Mouse (Mus musculus): ENCODE data around the gene Ptcd2. TPM values are rescaled to one million over a fixed set of nuclear protein-coding genes. Genes with fewer than 3 reads are reported as not detected.

Gene Ptcd2
- polyA plus RNA-seq (2016; fragmentation: Nextera tagmentation; extraction: Ambion mirVana): 53.2 and 54.4 TPM in 2 replicates

GRCm38 (mm10) chr13:99344599-99345575, at the start of gene Ptcd2, which contains the start of gene Mrps27:
Gene Ptcd2 (minus strand): TSS chr13:99344705.
Gene Mrps27 (plus strand): TSS chr13:99344786.
- Histone ChIP-seq H3K27ac (replicated peaks) (peak within 1 kb of the TSS; percentile 95), H3K9me3 (replicated peaks) (no peaks in the 10 kb centered on the region), H3K27me3 (ENCODE audit: low read depth, poor library complexity, severe bottlenecking) (no peaks in the 10 kb centered on the region), H3K36me3 (peaks cover 61% of the 10 kb centered on the region), H3K4me1 (peaks cover 20% of the 10 kb centered on the region), H3K4me3 (peak within 1 kb of the TSS; percentile 90)
- WGBS: 3% methylated on average over 39 of the region's 39 CpGs
- peak; percentile 97 for DNase-seq (ENCODE audit: low spot score)

- Histone ChIP-seq H3K9me3 (replicated peaks) (no peaks in the 10 kb centered on the region), H3K4me1 (peaks cover 43% of the 10 kb centered on the region), H3K36me3 (peaks cover 7% of the 10 kb centered on the region), H3K27ac (replicated peaks) (no peak overlapping the region), H3K4me3 (no peak overlapping the region), H3K27me3 (ENCODE audit: low read depth, poor library complexity, severe bottlenecking) (no peaks in the 10 kb centered on the region)
- no peak for DNase-seq (ENCODE audit: low spot score)
- 86% methylated on average over 3 of the region's 3 CpGs for WGBS
These were observed 48.6 kb upstream of the Ptcd2 start for GRCm38 (mm10) chr13:99393128-99393527.

GRCm38 (mm10) chr13:99391417-99391816, 46.9 kb upstream of the Ptcd2 start:
- Histone ChIP-seq H3K27me3 (ENCODE audit: low read depth, poor library complexity, severe bottlenecking) (no peaks in the 10 kb centered on the region), H3K4me1 (peaks cover 28% of the 10 kb centered on the region), H3K27ac (replicated peaks) (peak overlapping the region; percentile 38; the same call in 1 of the 2 replicates), H3K36me3 (peaks cover 6% of the 10 kb centered on the region; the same call in 1 of the 2 replicates), H3K4me3 (no peak overlapping the region), H3K9me3 (replicated peaks) (no peaks in the 10 kb centered on the region)
- no peak for DNase-seq (ENCODE audit: low spot score)
- 85% methylated on average over 3 of the region's 3 CpGs for WGBS

GRCm38 (mm10) chr13:99387901-99388811, 43.7 kb upstream of the Ptcd2 start:
- Histone ChIP-seq H3K27me3 (ENCODE audit: low read depth, poor library complexity, severe bottlenecking) (no peaks in the 10 kb centered on the region), H3K27ac (replicated peaks) (0 out of 2 replicates have a peak overlapping the region, but pooled peaks have one; percentile 46), H3K4me1 (peaks cover 19% of the 10 kb centered on the region), H3K4me3 (no peak overlapping the region), H3K36me3 (peaks cover 6% of the 10 kb centered on the region; the same call in 1 of the 2 replicates), H3K9me3 (replicated peaks) (no peaks in the 10 kb centered on the region)
- no peak for DNase-seq (ENCODE audit: low spot score)
- 85% methylated on average over 7 of the region's 7 CpGs for WGBS

GRCm38 (mm10) chr13:99386341-99386740, 41.8 kb upstream of the Ptcd2 start:
- peaks cover 9% of the 10 kb centered on the region for H3K36me3 ChIP-seq
- DNase-seq (ENCODE audit: low spot score): no peak
- no peak overlapping the region for H3K4me3 ChIP-seq

GRCm38 (mm10) chr13:99385911-99386310, 41.4 kb upstream of the Ptcd2 start:
- no peaks in the 10 kb centered on the region for H3K9me3 ChIP-seq (replicated peaks)
- H3K27me3 ChIP-seq (ENCODE audit: low read depth, poor library complexity, severe bottlenecking): no peaks in the 10 kb centered on the region
- DNase-seq (ENCODE audit: low spot score): no peak
- H3K27ac ChIP-seq (replicated peaks): no peak overlapping the region
- H3K4me1 ChIP-seq: peaks cover 22% of the 10 kb centered on the region
- peaks cover 13% of the 10 kb centered on the region for H3K36me3 ChIP-seq
- H3K4me3 ChIP-seq: no peak overlapping the region
- WGBS: 97% methylated on average over 6 of the region's 6 CpGs

More at GRCm38 (mm10) chr13:99386341-99386740, 41.8 kb upstream of the Ptcd2 start:
- peaks cover 26% of the 10 kb centered on the region for H3K4me1 ChIP-seq
- 94% methylated on average over 7 of the region's 7 CpGs for WGBS
- H3K9me3 ChIP-seq (replicated peaks): no peaks in the 10 kb centered on the region
- no peaks in the 10 kb centered on the region for H3K27me3 ChIP-seq (ENCODE audit: low read depth, poor library complexity, severe bottlenecking)
- no peak overlapping the region for H3K27ac ChIP-seq (replicated peaks)

GRCm38 (mm10) chr13:99384555-99385203, 40.2 kb upstream of the Ptcd2 start:
- peaks cover 22% of the 10 kb centered on the region for H3K4me1 ChIP-seq
- H3K4me3 ChIP-seq: no peak overlapping the region
- no peaks in the 10 kb centered on the region for H3K9me3 ChIP-seq (replicated peaks)
- 49% methylated on average over 7 of the region's 7 CpGs for WGBS
- H3K27ac ChIP-seq (replicated peaks): 0 out of 2 replicates have a peak overlapping the region, but pooled peaks have one; percentile 7
- H3K27me3 ChIP-seq (ENCODE audit: low read depth, poor library complexity, severe bottlenecking): no peaks in the 10 kb centered on the region
- no peak for DNase-seq (ENCODE audit: low spot score)
- H3K36me3 ChIP-seq: peaks cover 13% of the 10 kb centered on the region; the same call in 1 of the 2 replicates

- Histone ChIP-seq H3K4me3 (no peak overlapping the region), H3K36me3 (peaks cover 24% of the 10 kb centered on the region), H3K9me3 (replicated peaks) (no peaks in the 10 kb centered on the region), H3K27me3 (ENCODE audit: low read depth, poor library complexity, severe bottlenecking) (no peaks in the 10 kb centered on the region), H3K4me1 (peaks cover 22% of the 10 kb centered on the region), H3K27ac (replicated peaks) (no peak overlapping the region)
- 66% methylated on average over 6 of the region's 6 CpGs for WGBS
- DNase-seq (ENCODE audit: low spot score): peak; percentile 17
These were observed 37.9 kb upstream of the Ptcd2 start for GRCm38 (mm10) chr13:99382373-99382772.

- Histone ChIP-seq H3K27ac (replicated peaks) (no peak overlapping the region), H3K36me3 (peaks cover 26% of the 10 kb centered on the region), H3K4me3 (no peak overlapping the region), H3K4me1 (peaks cover 13% of the 10 kb centered on the region; the same call in 1 of the 2 replicates), H3K9me3 (replicated peaks) (no peaks in the 10 kb centered on the region), H3K27me3 (ENCODE audit: low read depth, poor library complexity, severe bottlenecking) (no peaks in the 10 kb centered on the region)
- WGBS: 92% methylated on average over 1 of the region's 1 CpGs
- DNase-seq (ENCODE audit: low spot score): no peak
These were observed 33.7 kb upstream of the Ptcd2 start for GRCm38 (mm10) chr13:99378223-99378622.

- no peaks in the 10 kb centered on the region for H3K27me3 ChIP-seq (ENCODE audit: low read depth, poor library complexity, severe bottlenecking)
- 94% methylated on average over 6 of the region's 6 CpGs for WGBS
- H3K4me3 ChIP-seq: no peak overlapping the region
These were observed 32.5 kb upstream of the Ptcd2 start for GRCm38 (mm10) chr13:99377055-99377454.

GRCm38 (mm10) chr13:99375550-99375949, 31.0 kb upstream of the Ptcd2 start:
- H3K36me3 ChIP-seq: peaks cover 19% of the 10 kb centered on the region
- peak; percentile 76 for DNase-seq (ENCODE audit: low spot score)
- 43% methylated on average over 6 of the region's 6 CpGs for WGBS
- H3K4me1 ChIP-seq: 0 out of 2 replicates have a peak, but pooled peaks cover 3% of the 10 kb centered on the region
- no peaks in the 10 kb centered on the region for H3K9me3 ChIP-seq (replicated peaks)
- no peak overlapping the region for H3K27ac ChIP-seq (replicated peaks)
- no peaks in the 10 kb centered on the region for H3K27me3 ChIP-seq (ENCODE audit: low read depth, poor library complexity, severe bottlenecking)
- H3K4me3 ChIP-seq: no peak overlapping the region

More at GRCm38 (mm10) chr13:99377055-99377454, 32.5 kb upstream of the Ptcd2 start:
- Histone ChIP-seq H3K36me3 (peaks cover 27% of the 10 kb centered on the region), H3K27ac (replicated peaks) (no peak overlapping the region), H3K4me1 (peaks cover 9% of the 10 kb centered on the region; the same call in 1 of the 2 replicates), H3K9me3 (replicated peaks) (no peaks in the 10 kb centered on the region)
- DNase-seq (ENCODE audit: low spot score): no peak

All from midbrain, embryonic 10.5 days (tissue).